Mouse (Mus musculus) common myeloid progenitor, adult 5-6 weeks (primary cell): ENCODE results near the gene Krt42. TPM values are rescaled to one million over a fixed set of nuclear protein-coding genes. Genes with fewer than 3 reads are reported as not detected.

ENCODE experiments used
- total RNA-seq: library from RNA; stranded (forward); fragments of 200-1000, 187-1606 nt; gene quantifications from 2 replicates; pipeline ENCODE4 v1.2.3, GENCODE M21; 2017

The Krt42 gene
- total RNA-seq, 1 experiment from 2014 or later = not detected

Other genes with a start within 250 kb of the Krt42 start
- gene Krt33b, start 240.0 kb downstream of the Krt42 start, total RNA-seq = not detected in 2 replicates
- gene Krt34, start 228.3 kb downstream of the Krt42 start, total RNA-seq = not detected in 2 replicates
- not detected in 2 replicates for gene Krt31, start 219.3 kb downstream of the Krt42 start, total RNA-seq
- not detected in 2 replicates for gene Krt32, start 181.6 kb downstream of the Krt42 start, total RNA-seq
- gene Krt35, start 173.6 kb downstream of the Krt42 start, total RNA-seq = not detected in 2 replicates
- gene Krt36, start 164.2 kb downstream of the Krt42 start, total RNA-seq = not detected in 2 replicates
- gene Krt13, start 148.3 kb downstream of the Krt42 start, total RNA-seq = not detected in 2 replicates
- not detected in 2 replicates for gene Krt15, start 133.9 kb downstream of the Krt42 start, total RNA-seq
- gene Krt19, start 121.2 kb downstream of the Krt42 start, total RNA-seq = not detected in 2 replicates
- not detected in 2 replicates for gene Krt9, start 76.6 kb downstream of the Krt42 start, total RNA-seq
- not detected in 2 replicates for gene Krt14, start 62.3 kb downstream of the Krt42 start, total RNA-seq
- gene Krt16, start 21.0 kb downstream of the Krt42 start, total RNA-seq = not detected in 2 replicates
- gene Krt17, start 8.8 kb downstream of the Krt42 start, total RNA-seq = not detected in 2 replicates
- gene Eif1, start 50.0 kb upstream of the Krt42 start, total RNA-seq = 220 and 411 TPM in 2 replicates
- not detected in 2 replicates for gene Gast, start 64.5 kb upstream of the Krt42 start, total RNA-seq
- not detected in 2 replicates for gene Hap1, start 86.3 kb upstream of the Krt42 start, total RNA-seq
- gene Jup, start 127.9 kb upstream of the Krt42 start, total RNA-seq = 1.9 and 2.5 TPM in 2 replicates
- 1.1 TPM in 1 of 2 replicates, not detected in the other for gene P3h4, start 145.0 kb upstream of the Krt42 start, total RNA-seq
- gene Fkbp10, start 145.8 kb upstream of the Krt42 start, total RNA-seq = not detected in 2 replicates
- 33.1 and 47.7 TPM in 2 replicates for gene Nt5c3b, start 171.9 kb upstream of the Krt42 start, total RNA-seq
- gene Klhl10, start 172.0 kb upstream of the Krt42 start, total RNA-seq = not detected in 2 replicates
- 26.0 and 30.9 TPM in 2 replicates for gene Klhl11, start 202.9 kb upstream of the Krt42 start, total RNA-seq